Comparison of ENCODE assay signal across 21 mouse cellular contexts in the genomic region with DNA sequence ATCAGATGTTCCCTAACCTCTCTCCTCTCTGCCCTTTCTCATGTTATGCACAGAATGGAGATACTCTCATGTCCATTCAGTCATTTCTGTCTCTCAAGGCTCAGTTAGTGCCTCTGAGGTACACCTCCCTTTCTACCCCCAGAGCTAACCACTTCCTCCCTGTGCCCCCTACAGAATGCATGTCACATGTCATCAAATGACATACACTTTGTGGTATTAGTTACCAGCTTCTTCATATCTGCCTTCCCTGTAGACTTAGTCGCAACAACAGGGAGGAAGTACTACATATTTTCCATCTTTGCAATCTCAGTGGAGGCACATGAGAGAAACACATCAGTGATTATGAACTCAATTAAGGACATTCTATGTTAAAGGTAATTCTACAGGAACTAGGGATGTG. TPM values are rescaled to one million over a fixed set of nuclear protein-coding genes. Genes with fewer than 3 reads are reported as not detected.
DNase-seq lines count a peak whose midpoint lies in the region; ATAC-seq lines count a peak whose summit lies in the region.
"Had no signal": no experiment of that assay in that cellular context is flagged by ENCODE, and none has a peak within 500 bp of the region (broad histone marks: within the 10 kb centered on the region; RNA-seq: fewer than 3 reads in every experiment).

No protein-coding gene starts in this region.

- peak; percentile 90 for ATAC-seq in common myeloid progenitor, adult 5-6 weeks (replicated peaks; ENCODE audit: low read depth, poor library complexity, severe bottlenecking)
- peak; percentile 74 for ATAC-seq in megakaryocyte progenitor cell, adult 5-6 weeks (replicated peaks; ENCODE audit: poor library complexity)
- no peak for ATAC-seq in hindbrain, embryonic 13.5 days (ENCODE audit: low FRiP score)
- ATAC-seq: forebrain, embryonic 15.5 days; intestine, postnatal 0 days; lung, postnatal 0 days; midbrain, embryonic 15.5 days had no signal

- DNase-seq in CD8-positive naive resting alpha-beta T cell, adult 2 months (ENCODE audit: low read depth in 2 of 2, low spot score in 2 of 2), result peak; percentile 42 to 58
- peak; percentile 60 for DNase-seq in thymus, postnatal 14 days
- DNase-seq in kidney, postnatal 25 days, result no peak
- DNase-seq in lung, postnatal 25 days (ENCODE audit: low spot score), result no peak
- no peak for DNase-seq in embryo, embryonic 9.5 days (ENCODE audit: extremely low spot score)
- DNase-seq: adrenal gland, adult 8-10 months; cerebellum, postnatal 10 days; gastrocnemius, postnatal 14 days; layer of hippocampus, postnatal 36 days; retina, postnatal 1 day had no signal

- H3K27ac ChIP-seq in hindbrain, embryonic 13.5 days, result no peak overlapping the region
- H3K27ac ChIP-seq: forebrain, embryonic 15.5 days; heart, embryonic 10.5 days; hindbrain, embryonic 14.5 days; kidney, embryonic 15.5 days; limb, embryonic 13.5 days; midbrain, embryonic 15.5 days had no signal

- H3K9me3 ChIP-seq in hindbrain, embryonic 13.5 days, result no peaks in the 10 kb centered on the region
- H3K9me3 ChIP-seq: forebrain, embryonic 15.5 days; heart, embryonic 10.5 days; kidney, embryonic 15.5 days; limb, embryonic 13.5 days; midbrain, embryonic 15.5 days had no signal

- H3K4me1 ChIP-seq in hindbrain, embryonic 13.5 days (replicated peaks), result peaks cover 10% of the 10 kb centered on the region

- H3K27me3 ChIP-seq in hindbrain, embryonic 13.5 days, result peaks cover 6% of the 10 kb centered on the region
- H3K27me3 ChIP-seq: forebrain, embryonic 15.5 days; kidney, embryonic 15.5 days; limb, embryonic 13.5 days; midbrain, embryonic 15.5 days had no signal

- H3K9ac ChIP-seq in hindbrain, embryonic 13.5 days, result no peak overlapping the region
- H3K9ac ChIP-seq: forebrain, embryonic 15.5 days; hindbrain, embryonic 14.5 days; kidney, embryonic 15.5 days; limb, embryonic 13.5 days; midbrain, embryonic 15.5 days had no signal

- no peaks in the 10 kb centered on the region for H3K36me3 ChIP-seq in hindbrain, embryonic 13.5 days
- H3K36me3 ChIP-seq: forebrain, embryonic 15.5 days; heart, embryonic 10.5 days; kidney, embryonic 15.5 days; limb, embryonic 13.5 days; midbrain, embryonic 15.5 days had no signal

- no peak overlapping the region for H3K4me3 ChIP-seq in hindbrain, embryonic 13.5 days
- H3K4me3 ChIP-seq: forebrain, embryonic 15.5 days; heart, embryonic 10.5 days; kidney, embryonic 15.5 days; limb, embryonic 13.5 days; midbrain, embryonic 15.5 days had no signal

- no peak overlapping the region for H3K4me2 ChIP-seq in hindbrain, embryonic 13.5 days
- H3K4me2 ChIP-seq: forebrain, embryonic 15.5 days; hindbrain, embryonic 14.5 days; kidney, embryonic 15.5 days; limb, embryonic 13.5 days; midbrain, embryonic 15.5 days had no signal

- WGBS in hindbrain, embryonic 13.5 days, result 87% methylated on average over 1 of the region's 1 CpGs

RNA-seq across cellular contexts. Expression of a gene that starts 5.9 kb away (rescaled TPM):
- total RNA-seq in common myeloid progenitor, adult 5-6 weeks (2017), result 3.3 and 4.2 TPM in 2 replicates
- 0.73 and 3.7 TPM in 2 replicates for total RNA-seq in megakaryocyte progenitor cell, adult 5-6 weeks (2015)
- 0.12 and 1.0 TPM in 2 replicates for total RNA-seq in megakaryocyte progenitor cell, adult 5-6 weeks (2017)
- 46.4 and 49.5 TPM in 2 replicates for polyA plus RNA-seq in hindbrain, embryonic 13.5 days (2015; fragmentation: Nextera tagmentation; extraction: Ambion mirVana)

RNA-seq across cellular contexts. Expression of a gene that starts 23.9 kb away (rescaled TPM):
- 33.8 and 42.6 TPM in 2 replicates for total RNA-seq in common myeloid progenitor, adult 5-6 weeks (2017)
- total RNA-seq in megakaryocyte progenitor cell, adult 5-6 weeks (2015), result 37.5 and 41.8 TPM in 2 replicates
- 16.2 and 18.8 TPM in 2 replicates for total RNA-seq in megakaryocyte progenitor cell, adult 5-6 weeks (2017)
- 53.9 TPM in 2 replicates for polyA plus RNA-seq in hindbrain, embryonic 13.5 days (2015; fragmentation: Nextera tagmentation; extraction: Ambion mirVana)

RNA-seq across cellular contexts. Expression of a gene that starts 44.8 kb away (rescaled TPM):
- total RNA-seq in common myeloid progenitor, adult 5-6 weeks (2017), result 612 and 668 TPM in 2 replicates
- 257 and 278 TPM in 2 replicates for total RNA-seq in megakaryocyte progenitor cell, adult 5-6 weeks (2015)
- 528 and 695 TPM in 2 replicates for total RNA-seq in megakaryocyte progenitor cell, adult 5-6 weeks (2017)
- polyA plus RNA-seq in hindbrain, embryonic 13.5 days (2015; fragmentation: Nextera tagmentation; extraction: Ambion mirVana), result 282 and 298 TPM in 2 replicates

Comparison
In these comparisons a context has a peak if more than half of its experiments do, and no peak if none do; other contexts are left out.
1. DNase-seq: peak in CD8-positive naive resting alpha-beta T cell, adult 2 months (2 of 2) and thymus, postnatal 14 days (single experiment); none in kidney, postnatal 25 days (0 of 2), lung, postnatal 25 days (single experiment) and embryo, embryonic 9.5 days (single experiment).